Mouse (Mus musculus) stomach, postnatal 0 days (tissue): ENCODE measurements around the gene AI837181.

ENCODE experiments used
- CTCF ChIP-seq: IDR thresholded peaks from 2 replicates; pipeline ENCODE4 v1.5.1; 2016; ENCODE audit warnings: antibody characterized with exemption, low read depth, mild to moderate bottlenecking, moderate library complexity
- EP300 ChIP-seq: optimal IDR thresholded peaks from 2 replicates; pipeline ENCODE3; 2016; ENCODE audit warnings: antibody characterized with exemption

DNA sequence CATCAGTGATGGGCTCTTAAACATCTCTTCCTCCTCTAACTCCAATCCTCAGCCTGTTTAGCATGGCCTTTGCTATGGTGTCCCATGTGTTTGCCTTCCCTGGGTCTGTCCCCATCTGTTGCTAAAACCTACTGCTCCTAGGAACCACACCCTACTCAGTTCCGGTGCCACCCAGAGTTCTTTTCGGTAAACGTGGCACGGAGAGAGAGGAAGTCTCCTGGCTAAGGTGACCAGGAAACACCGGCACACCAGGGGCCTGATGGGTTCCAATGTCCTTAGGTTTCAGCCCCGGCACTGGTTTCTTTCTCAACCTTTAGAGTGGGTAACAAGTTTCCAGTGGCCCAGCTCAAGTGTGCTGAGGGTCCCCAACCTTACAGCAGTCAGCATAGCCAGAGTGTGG, 4.4 kb upstream of the AI837181 start:
- TF ChIP-seq CTCF (no peak), EP300 (no peak)
